In the genomic region with DNA sequence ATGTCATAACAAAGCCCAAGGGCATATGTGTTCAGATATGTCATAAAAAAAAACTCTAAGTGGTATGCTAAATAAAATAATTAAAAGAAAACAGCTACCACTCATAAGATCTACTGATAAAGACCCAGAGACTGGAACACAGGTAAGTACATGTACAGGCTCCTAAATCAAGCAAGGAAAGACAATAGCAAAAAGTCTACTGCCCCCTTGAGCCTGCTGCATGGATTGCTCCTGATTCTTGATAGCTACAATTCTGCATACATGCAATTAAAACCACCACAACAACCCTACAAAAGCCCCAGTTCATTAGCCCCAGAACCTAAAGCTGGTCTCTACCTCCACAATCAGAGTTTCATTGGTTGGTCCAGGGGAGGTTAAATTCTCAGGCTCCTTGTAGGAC, we compare ENCODE assay signal across 10 mouse cellular contexts.
DNase-seq lines count a peak whose midpoint lies in the region; ATAC-seq and TF ChIP-seq lines count a peak whose summit lies in the region.
"Had no signal": no experiment of that assay in that cellular context is flagged by ENCODE, and none has a peak within 500 bp of the region (broad histone marks: within the 10 kb centered on the region; RNA-seq: fewer than 3 reads in every experiment).

No protein-coding gene starts in this region.

- H3K4me1 ChIP-seq in midbrain, embryonic 13.5 days (replicated peaks), result no peaks in the 10 kb centered on the region
- H3K4me1 ChIP-seq: limb, embryonic 15.5 days; stomach, embryonic 15.5 days had no signal

- no peaks in the 10 kb centered on the region for H3K36me3 ChIP-seq in midbrain, embryonic 13.5 days
- H3K36me3 ChIP-seq: limb, embryonic 15.5 days; stomach, embryonic 15.5 days had no signal

- TF ChIP-seq CTCF in left cerebral cortex, adult 2 months (IDR thresholded peaks at IDR 0.05), result peak; percentile 72

- H3K4me2 ChIP-seq in midbrain, embryonic 13.5 days (replicated peaks), result no peak overlapping the region
- H3K4me2 ChIP-seq: limb, embryonic 15.5 days; stomach, embryonic 15.5 days had no signal

- no peaks in the 10 kb centered on the region for H3K27me3 ChIP-seq in midbrain, embryonic 13.5 days
- H3K27me3 ChIP-seq: limb, embryonic 15.5 days; stomach, embryonic 15.5 days had no signal

- H3K9ac ChIP-seq in midbrain, embryonic 13.5 days (replicated peaks), result no peak overlapping the region
- H3K9ac ChIP-seq: limb, embryonic 15.5 days; stomach, embryonic 15.5 days had no signal

- intact Hi-C loops in left cerebral cortex, adult 2 months (cut with DNase I), result loop anchor here (1.0 to 10.0 kb wide), 3 partner anchors 75 to 237 kb away; partner anchors contain the start of gene Adamts16

- peak; percentile 20 for DNase-seq in embryo, embryonic 10 days (ENCODE audit: low spot score)
- DNase-seq in embryo, embryonic 11 days, result no peak
- peak; percentile 15 to 27 for DNase-seq in left cerebral cortex, adult 2 months (ENCODE audit: extremely low spot score in 1 of 2, low spot score in 2 of 2)
- no peak for DNase-seq in left cerebral cortex, adult 8-10 months (ENCODE audit: low spot score in 2 of 2)
- peak; percentile 9 for DNase-seq in R1 (ENCODE audit: low read depth, low spot score)
- DNase-seq in lung, adult 18-20 months, result peak; percentile 15 to 40
- no peak for DNase-seq in B cell, adult 2 months

- ATAC-seq in midbrain, embryonic 13.5 days, result no peak

- H3K9me3 ChIP-seq in midbrain, embryonic 13.5 days, result no peaks in the 10 kb centered on the region
- H3K9me3 ChIP-seq: limb, embryonic 15.5 days; stomach, embryonic 15.5 days had no signal

- no peak overlapping the region for H3K27ac ChIP-seq in left cerebral cortex, adult 2 months
- no peak overlapping the region for H3K27ac ChIP-seq in midbrain, embryonic 13.5 days
- H3K27ac ChIP-seq: limb, embryonic 15.5 days; stomach, embryonic 15.5 days had no signal

- H3K4me3 ChIP-seq in left cerebral cortex, adult 2 months, result no peak overlapping the region
- H3K4me3 ChIP-seq in midbrain, embryonic 13.5 days (replicated peaks), result no peak overlapping the region
- H3K4me3 ChIP-seq: limb, embryonic 15.5 days; stomach, embryonic 15.5 days had no signal

Comparison
In these comparisons a context has a peak if more than half of its experiments do, and no peak if none do; other contexts are left out.
1. DNase-seq: peak in embryo, embryonic 10 days (single experiment), left cerebral cortex, adult 2 months (2 of 2), R1 (single experiment) and lung, adult 18-20 months (2 of 2); none in embryo, embryonic 11 days (single experiment), left cerebral cortex, adult 8-10 months (0 of 2) and B cell, adult 2 months (0 of 2).